Comparison of ENCODE assay signal across 19 mouse cellular contexts in genomic region chr8:57317107-57317506, GRCm38 (mm10). TPM values are rescaled to one million over a fixed set of nuclear protein-coding genes. Genes with fewer than 3 reads are reported as not detected.
DNase-seq lines count a peak whose midpoint lies in the region; ATAC-seq and TF ChIP-seq lines count a peak whose summit lies in the region.
"Had no signal": no experiment of that assay in that cellular context is flagged by ENCODE, and none has a peak within 500 bp of the region (broad histone marks: within the 10 kb centered on the region; RNA-seq: fewer than 3 reads in every experiment).

No protein-coding gene starts in this region.

- H3K27me3 ChIP-seq in midbrain, embryonic 11.5 days (ENCODE audit: control insufficient read depth, insufficient read depth, low read length): peaks cover 96% of the 10 kb centered on the region
- H3K27me3 ChIP-seq in midbrain, embryonic 15.5 days (replicated peaks): peaks cover 88% of the 10 kb centered on the region
- no peaks in the 10 kb centered on the region for H3K27me3 ChIP-seq in heart, postnatal 0 days (ENCODE audit: control insufficient read depth, insufficient read depth, low read length)
- 0 out of 2 replicates have a peak, but pooled peaks cover 12% of the 10 kb centered on the region for H3K27me3 ChIP-seq in stomach, embryonic 14.5 days (ENCODE audit: control insufficient read depth, insufficient read depth, low read length)

- no peak for TF ChIP-seq CTCF in heart, postnatal 0 days (IDR thresholded peaks at IDR 0.05; ENCODE audit: low read depth)

- H3K4me1 ChIP-seq in midbrain, embryonic 11.5 days (ENCODE audit: control insufficient read depth, insufficient read depth, low read length): peaks cover 12% of the 10 kb centered on the region
- peaks cover 18% of the 10 kb centered on the region for H3K4me1 ChIP-seq in midbrain, embryonic 15.5 days
- H3K4me1 ChIP-seq in heart, postnatal 0 days (ENCODE audit: control insufficient read depth, insufficient read depth): peaks cover 12% of the 10 kb centered on the region
- H3K4me1 ChIP-seq in stomach, embryonic 14.5 days (ENCODE audit: control insufficient read depth, insufficient read depth, low read length): 0 out of 2 replicates have a peak, but pooled peaks cover 3% of the 10 kb centered on the region

- no peak for ATAC-seq in midbrain, embryonic 11.5 days (ENCODE audit: low FRiP score)
- ATAC-seq in midbrain, embryonic 15.5 days (replicated peaks): no peak
- no peak for ATAC-seq in heart, postnatal 0 days (ENCODE audit: insufficient read depth, low read depth)
- ATAC-seq in stomach, embryonic 14.5 days (ENCODE audit: insufficient number of reproducible peaks, insufficient read depth, low FRiP score, low read depth): no peak
- ATAC-seq in erythroblast, adult 5-6 weeks (replicated peaks; ENCODE audit: low FRiP score, poor library complexity, severe bottlenecking): no peak
- ATAC-seq: hindbrain, embryonic 16.5 days; liver, embryonic 12.5 days had no signal

- no peak overlapping the region for H3K4me2 ChIP-seq in midbrain, embryonic 11.5 days
- no peak overlapping the region for H3K4me2 ChIP-seq in midbrain, embryonic 15.5 days
- H3K4me2 ChIP-seq in heart, postnatal 0 days (ENCODE audit: low read depth, low read length): peak overlapping the region; percentile 97
- H3K4me2 ChIP-seq in stomach, embryonic 14.5 days (replicated peaks; ENCODE audit: low read depth, low read length): peak overlapping the region; percentile 55
- H3K4me2 ChIP-seq: liver, embryonic 12.5 days had no signal

- TF ChIP-seq EP300 in heart, postnatal 0 days (IDR thresholded peaks at IDR 0.05; ENCODE audit: low read depth): no peak

- no peaks in the 10 kb centered on the region for H3K36me3 ChIP-seq in midbrain, embryonic 11.5 days (ENCODE audit: control insufficient read depth, insufficient read depth, low read length)
- H3K36me3 ChIP-seq in midbrain, embryonic 15.5 days (replicated peaks): no peaks in the 10 kb centered on the region
- H3K36me3 ChIP-seq in heart, postnatal 0 days (replicated peaks; ENCODE audit: control insufficient read depth, insufficient read depth, low read length): no peaks in the 10 kb centered on the region
- H3K36me3 ChIP-seq in stomach, embryonic 14.5 days (ENCODE audit: control insufficient read depth, insufficient read depth, low read length): no peaks in the 10 kb centered on the region
- H3K36me3 ChIP-seq: liver, embryonic 12.5 days had no signal

- H3K9me3 ChIP-seq in midbrain, embryonic 11.5 days (ENCODE audit: control insufficient read depth, low read length): no peaks in the 10 kb centered on the region
- no peaks in the 10 kb centered on the region for H3K9me3 ChIP-seq in midbrain, embryonic 15.5 days
- no peaks in the 10 kb centered on the region for H3K9me3 ChIP-seq in heart, postnatal 0 days (replicated peaks; ENCODE audit: control insufficient read depth, low read length)
- no peaks in the 10 kb centered on the region for H3K9me3 ChIP-seq in stomach, embryonic 14.5 days (ENCODE audit: control insufficient read depth, low read depth, low read length)
- H3K9me3 ChIP-seq: liver, embryonic 12.5 days had no signal

- H3K27ac ChIP-seq in midbrain, embryonic 11.5 days (ENCODE audit: low read depth, low read length): no peak overlapping the region
- no peak overlapping the region for H3K27ac ChIP-seq in midbrain, embryonic 15.5 days
- peak overlapping the region; percentile 98 for H3K27ac ChIP-seq in heart, postnatal 0 days (ENCODE audit: low read depth)
- H3K27ac ChIP-seq in stomach, embryonic 14.5 days (ENCODE audit: low read length): no peak overlapping the region
- H3K27ac ChIP-seq: layer of hippocampus, adult 2 months; liver, embryonic 12.5 days had no signal

- H3K4me3 ChIP-seq in midbrain, embryonic 11.5 days (ENCODE audit: low read depth, low read length): no peak overlapping the region
- H3K4me3 ChIP-seq in midbrain, embryonic 15.5 days: no peak overlapping the region
- peak overlapping the region; percentile 98 for H3K4me3 ChIP-seq in heart, postnatal 0 days (ENCODE audit: low read depth, low read length)
- no peak overlapping the region; the same call in 1 of the 2 replicates for H3K4me3 ChIP-seq in stomach, embryonic 14.5 days (ENCODE audit: low read depth, low read length)
- H3K4me3 ChIP-seq: layer of hippocampus, adult 2 months; liver, embryonic 12.5 days; megakaryocyte, embryonic 14.5 days had no signal

- DNase-seq in embryo, embryonic 10.5 days (ENCODE audit: low spot score): peak; percentile 36
- DNase-seq in embryo, embryonic 10 days (ENCODE audit: low spot score): no peak
- DNase-seq in midbrain, embryonic 11.5 days (ENCODE audit: low spot score, missing footprints): peak; percentile 88
- no peak for DNase-seq in heart, postnatal 0 days (ENCODE audit: low spot score)
- DNase-seq in adrenal gland, postnatal 10 days: no peak
- DNase-seq: adrenal gland, postnatal 14 days; cerebellum, adult 8-10 months; spleen, adult 18-20 months; thymus, postnatal 25 days had no signal

- H3K9ac ChIP-seq in midbrain, embryonic 11.5 days (ENCODE audit: low read length): no peak overlapping the region
- no peak overlapping the region for H3K9ac ChIP-seq in midbrain, embryonic 15.5 days
- H3K9ac ChIP-seq in heart, postnatal 0 days (replicated peaks; ENCODE audit: low read depth, low read length): peak overlapping the region; percentile 100
- 0 out of 2 replicates have a peak overlapping the region, but pooled peaks have one; percentile 6 for H3K9ac ChIP-seq in stomach, embryonic 14.5 days (replicated peaks; ENCODE audit: low read depth, low read length)
- H3K9ac ChIP-seq: liver, embryonic 12.5 days had no signal

RNA-seq across cellular contexts. Expression of gene Hand2, which starts 3.7 kb away (rescaled TPM):
- not detected in 2 replicates for polyA plus RNA-seq in midbrain, embryonic 11.5 days (2014; fragmentation: Nextera tagmentation; extraction: Ambion mirVana)
- polyA plus RNA-seq in midbrain, embryonic 15.5 days (2015; fragmentation: Nextera tagmentation; extraction: Ambion mirVana): not detected in 2 replicates
- 33.2 and 39.5 TPM in 2 replicates for total RNA-seq in heart, postnatal 0 days (2014; rRNA removed; ENCODE audit: low replicate concordance)
- polyA plus RNA-seq in heart, postnatal 0 days (2015; fragmentation: Nextera tagmentation; extraction: Ambion mirVana): 9.9 and 11.7 TPM in 2 replicates
- polyA plus RNA-seq in stomach, embryonic 14.5 days (2014; fragmentation: Nextera tagmentation; extraction: Ambion mirVana): 17.7 and 18.3 TPM in 2 replicates
- 10 to 100 TPM; 32.2 to 38.4 TPM for total RNA-seq in adrenal gland, postnatal 10 days (2021)
- total RNA-seq in erythroblast, adult 5-6 weeks (2015; ENCODE audit: low replicate concordance): not detected in 2 replicates
- 0.28 TPM in 1 of 2 replicates, not detected in the other for total RNA-seq in erythroblast, adult 5-6 weeks (2017; ENCODE audit: low replicate concordance)
- total RNA-seq: layer of hippocampus, adult 2 months; left cerebral cortex, adult 8-10 months had no signal
- polyA plus RNA-seq: forebrain, embryonic 11.5 days; hindbrain, embryonic 16.5 days; kidney, embryonic 14.5 days had no signal

Comparison
In these comparisons a context has a peak if more than half of its experiments do, and no peak if none do; other contexts are left out.
1. DNase-seq: peak in embryo, embryonic 10.5 days (single experiment) and midbrain, embryonic 11.5 days (single experiment); none in embryo, embryonic 10 days (single experiment), heart, postnatal 0 days (single experiment) and adrenal gland, postnatal 10 days (single experiment).
2. H3K4me2 ChIP-seq: peak in heart, postnatal 0 days (single experiment) and stomach, embryonic 14.5 days (single experiment); none in midbrain, embryonic 11.5 days (single experiment) and midbrain, embryonic 15.5 days (single experiment).
3. H3K9ac ChIP-seq: peak in heart, postnatal 0 days (single experiment) and stomach, embryonic 14.5 days (single experiment); none in midbrain, embryonic 11.5 days (single experiment) and midbrain, embryonic 15.5 days (single experiment).
4. RNA of gene Hand2, which starts 3.7 kb away (polyA plus RNA-seq): 17.7 to 18.3 TPM in stomach, embryonic 14.5 days and 9.9 to 11.7 TPM in heart, postnatal 0 days; not detected in midbrain, embryonic 11.5 days and not detected in midbrain, embryonic 15.5 days; every median in the first group is over 10 times any median in the second.